Mouse (Mus musculus) heart, embryonic 14.5 days (tissue): ENCODE measurements around the gene Thbs3. TPM values are rescaled to one million over a fixed set of nuclear protein-coding genes. Genes with fewer than 3 reads are reported as not detected.
A peak's percentile ranks its signal among the peaks of the same experiment; 100 is the strongest.
"Not testable (repeated sequence)": the region's sequence is repeated elsewhere in the genome, so short reads cannot be mapped to it uniquely, and the experiment has no call there.

ENCODE experiments used
- ATAC-seq: fragments of 200-750 bp; cut with Nextera tagmentation; 2 replicates; pipeline ENCODE4 v1.8.0; 2017; ENCODE audit warnings: low read depth, moderate TSS enrichment; ENCODE audit not compliant: insufficient number of reproducible peaks, insufficient read depth, low FRiP score
- H3K27ac ChIP-seq, 2 experiments: fragments of 200-500 bp in 1 of 2; fragments of 300-500 bp in 1 of 2; sonication (generic) in 1 of 2; replicated peaks in 1 of 2; 2 replicates each; pipeline ENCODE4 v1.5.1; 2012 to 2014; ENCODE audit warnings: low read depth in 2 of 2, low read length in 2 of 2, control low read depth in 1 of 2, mild to moderate bottlenecking in 1 of 2, mixed read lengths in 1 of 2; ENCODE audit not compliant: control insufficient read depth in 1 of 2, insufficient read depth in 1 of 2
- H3K27me3 ChIP-seq: fragments of 300-500 bp; sonication (generic); 2 replicates; pipeline ENCODE4 v1.6.1; 2014; ENCODE audit warnings: mild to moderate bottlenecking, low read length, control low read depth; ENCODE audit not compliant: control insufficient read depth, insufficient read depth
- H3K36me3 ChIP-seq: fragments of 300-500 bp; sonication (generic); 2 replicates; pipeline ENCODE4 v1.6.1; 2014; ENCODE audit warnings: mild to moderate bottlenecking, control low read depth, low read length, mixed read lengths; ENCODE audit not compliant: control insufficient read depth, insufficient read depth
- H3K4me1 ChIP-seq, 2 experiments: fragments of 200-500 bp in 1 of 2; fragments of 300-500 bp in 1 of 2; sonication (generic) in 1 of 2; 2 replicates each; pipeline ENCODE4 v1.6.1; 2012 to 2014; ENCODE audit warnings: low read length in 2 of 2, control low read depth in 1 of 2, mixed read lengths in 1 of 2; ENCODE audit not compliant: control insufficient read depth in 2 of 2, insufficient read depth in 2 of 2
- H3K4me2 ChIP-seq: fragments of 300-500 bp; sonication (generic); 2 replicates; pipeline ENCODE4 v1.6.1; 2014; ENCODE audit warnings: mild to moderate bottlenecking, low read length
- H3K4me3 ChIP-seq, 2 experiments: fragments of 200-500 bp in 1 of 2; fragments of 300-500 bp in 1 of 2; sonication (generic) in 1 of 2; 2 replicates each; pipeline ENCODE4 v1.5.1; 2012 to 2014; ENCODE audit warnings: low read length in 2 of 2, mild to moderate bottlenecking in 2 of 2, control low read depth in 1 of 2, low read depth in 1 of 2, moderate library complexity in 1 of 2; ENCODE audit not compliant: control insufficient read depth in 1 of 2, insufficient read depth in 1 of 2
- H3K9ac ChIP-seq: fragments of 300-500 bp; sonication (generic); 2 replicates; pipeline ENCODE4 v1.6.1; 2014; ENCODE audit warnings: mild to moderate bottlenecking, low read length
- H3K9me3 ChIP-seq: fragments of 300-500 bp; sonication (generic); 2 replicates; pipeline ENCODE4 v1.6.1; 2016; ENCODE audit warnings: low read length, control low read depth; ENCODE audit not compliant: control insufficient read depth
- WGBS: fragments of 180-500 bp; shearing (Covaris S2); extraction: QIAGEN DNeasy Blood & Tissue Kit; methylation state at CpG from one replicate; pipeline ENCODE4 v1.1.7; 2014; 5-methylcytosine and 5-hydroxymethylcytosine counted together
- polyA plus RNA-seq: library from polyadenylated mRNA; unstranded; fragments of >200 nt; fragmentation: Nextera tagmentation; extraction: Ambion mirVana; gene quantifications from 2 replicates; pipeline ENCODE4 v1.2.1, GENCODE M21; 2014

Gene Thbs3
- polyA plus RNA-seq, 1 experiment from 2014 or later: 14.5 TPM

- Histone ChIP-seq H3K27ac (peak overlapping the region; percentile 30 to 46), H3K4me2 (no peak overlapping the region), H3K4me1 (peaks cover 2 to 15% of the 10 kb centered on the region in 2 experiments; a peak in 3 of 4 replicates), H3K9me3 (no peaks in the 10 kb centered on the region), H3K27me3 (no peaks in the 10 kb centered on the region), H3K4me3 (no peak overlapping the region), H3K9ac (no peak overlapping the region), H3K36me3 (peaks cover 60% of the 10 kb centered on the region)
- no peak for ATAC-seq
- 78% methylated on average over 13 of the region's 13 CpGs for WGBS
These were observed 4.8 kb upstream of the Thbs3 start for GRCm38 (mm10) chr3:89210162-89210561.

GRCm38 (mm10) chr3:89210731-89211130 is 4.2 kb upstream of the Thbs3 start:
- no peak for ATAC-seq
- Histone ChIP-seq H3K4me1 (peaks cover 8 to 21% of the 10 kb centered on the region in 2 experiments), H3K9me3 (no peaks in the 10 kb centered on the region), H3K9ac (no peak overlapping the region), H3K36me3 (peaks cover 55% of the 10 kb centered on the region), H3K27me3 (no peaks in the 10 kb centered on the region), H3K27ac (peak overlapping the region in 1 of 2 experiments; percentile 30; a peak in 2 of 4 replicates), H3K4me2 (no peak overlapping the region), H3K4me3 (no peak overlapping the region)
- 62% methylated on average over 7 of the region's 7 CpGs for WGBS

- Histone ChIP-seq H3K9me3 (no peaks in the 10 kb centered on the region), H3K9ac (peak overlapping the region; percentile 75), H3K27ac (peak overlapping the region; percentile 90 to 94), H3K4me3 (peak overlapping the region; percentile 85 to 92), H3K36me3 (peaks cover 22% of the 10 kb centered on the region), H3K4me1 (peaks cover 8 to 22% of the 10 kb centered on the region in 2 experiments), H3K4me2 (peak overlapping the region; percentile 71), H3K27me3 (no peaks in the 10 kb centered on the region)
- ATAC-seq: peak; percentile 89
- under 1% methylated on average over 68 of the region's 69 CpGs for WGBS
These were observed 1.0 kb upstream of the Thbs3 start for GRCm38 (mm10) chr3:89213803-89214530.

GRCm38 (mm10) chr3:89215853-89216252 is 873 bp downstream of the Thbs3 start:
- H3K27ac ChIP-seq: peak overlapping the region in 1 of 2 experiments; percentile 90; a peak in 1 of 4 replicates
- no peak for ATAC-seq
- peak overlapping the region; percentile 71 for H3K4me2 ChIP-seq
- peaks cover 8 to 22% of the 10 kb centered on the region in 2 experiments for H3K4me1 ChIP-seq
- H3K9ac ChIP-seq: peak overlapping the region; percentile 75
- H3K4me3 ChIP-seq: peak overlapping the region; percentile 11 to 85; a peak in 2 of 4 replicates
- WGBS: under 1% methylated on average over 6 of the region's 6 CpGs
- no peaks in the 10 kb centered on the region for H3K9me3 ChIP-seq
- H3K36me3 ChIP-seq: 0 out of 2 replicates have a peak, but pooled peaks cover 7% of the 10 kb centered on the region
- H3K27me3 ChIP-seq: no peaks in the 10 kb centered on the region

- 68% methylated on average over 7 of the region's 7 CpGs for WGBS
- H3K9ac ChIP-seq, H3K4me3 ChIP-seq, H3K36me3 ChIP-seq, H3K27me3 ChIP-seq, ATAC-seq, H3K4me2 ChIP-seq, H3K9me3 ChIP-seq, H3K27ac ChIP-seq: not testable (repeated sequence)
- peaks cover 8 to 22% of the 10 kb centered on the region in 2 experiments for H3K4me1 ChIP-seq
These were observed 1.4 kb downstream of the Thbs3 start for GRCm38 (mm10) chr3:89216407-89216806.

GRCm38 (mm10) chr3:89218271-89218670 is 3.3 kb downstream of the Thbs3 start:
- no peaks in the 10 kb centered on the region for H3K9me3 ChIP-seq
- no peak overlapping the region for H3K9ac ChIP-seq
- whole genome bisulfite sequencing: 83% methylated on average over 1 of the region's 1 CpGs
- H3K27me3 ChIP-seq: no peaks in the 10 kb centered on the region
- H3K36me3 ChIP-seq: no peaks in the 10 kb centered on the region
- H3K4me2 ChIP-seq: no peak overlapping the region
- no peak for ATAC-seq
- no peak overlapping the region for H3K27ac ChIP-seq
- H3K4me1 ChIP-seq: peaks cover 8 to 14% of the 10 kb centered on the region in 2 experiments
- H3K4me3 ChIP-seq: no peak overlapping the region

GRCm38 (mm10) chr3:89219546-89219945 is 4.6 kb downstream of the Thbs3 start:
- Histone ChIP-seq H3K4me1 (peaks cover 8 to 13% of the 10 kb centered on the region in 2 experiments), H3K9me3 (no peaks in the 10 kb centered on the region), H3K27ac (peak overlapping the region in 1 of 2 experiments; percentile 35; a peak in 1 of 4 replicates), H3K27me3 (no peaks in the 10 kb centered on the region; the same call in 1 of the 2 replicates), H3K9ac (no peak overlapping the region), H3K4me3 (no peak overlapping the region), H3K4me2 (no peak overlapping the region), H3K36me3 (no peaks in the 10 kb centered on the region)
- 25% methylated on average over 8 of the region's 8 CpGs for WGBS
- ATAC-seq: no peak
